Mouse (Mus musculus): ENCODE data around the gene Plcxd3.
"Not testable (repeated sequence)": the region's sequence is repeated elsewhere in the genome, so short reads cannot be mapped to it uniquely, and the experiment has no call there.

Gene Plcxd3

GRCm38 (mm10) chr15:4559121-4559520 is 183.8 kb downstream of the Plcxd3 start:
- DNase-seq (ENCODE audit: low spot score), result no peak

GRCm38 (mm10) chr15:4561431-4561970 is 186.2 kb downstream of the Plcxd3 start:
- no peak for DNase-seq (ENCODE audit: low spot score)

- not testable (repeated sequence) for DNase-seq (ENCODE audit: low spot score)
Measured at GRCm38 (mm10) chr15:4595521-4595920, 220.2 kb downstream of the Plcxd3 start.

- DNase-seq (ENCODE audit: low spot score), result not testable (repeated sequence)
Measured at GRCm38 (mm10) chr15:4598661-4599060, 223.4 kb downstream of the Plcxd3 start.

GRCm38 (mm10) chr15:4599331-4599730 is 224.0 kb downstream of the Plcxd3 start:
- DNase-seq (ENCODE audit: low spot score), result not testable (repeated sequence)

DNA sequence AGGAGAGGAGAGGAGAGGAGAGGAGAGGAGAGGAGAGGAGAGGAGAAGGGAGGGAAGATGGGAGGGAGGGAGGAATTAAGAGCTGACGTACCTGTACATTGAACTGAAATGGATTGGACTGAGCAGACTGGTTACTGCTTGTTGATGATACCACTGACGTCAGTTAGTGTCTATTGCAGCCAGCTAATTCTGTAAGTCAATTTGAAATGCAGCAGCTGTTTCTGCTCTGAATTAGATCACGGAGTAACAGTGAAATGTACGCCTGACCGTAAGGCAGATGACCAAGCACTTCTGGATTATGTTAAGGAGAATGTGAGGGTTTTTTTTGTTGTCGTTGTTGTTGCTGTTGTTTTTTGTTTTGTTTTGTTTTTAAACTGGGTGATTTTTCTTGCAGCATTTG is 230.3 kb downstream of the Plcxd3 start:
- no peak for DNase-seq (ENCODE audit: low spot score)
